Mouse (Mus musculus) liver, adult (tissue): ENCODE data around the gene Mtmr14.

Source experiments
- GATA4 ChIP-seq: IDR thresholded peaks from 2 replicates; pipeline ENCODE4 v1.6.1; 2014; ENCODE audit warnings: mild to moderate bottlenecking, low read length; ENCODE audit not compliant: insufficient replicate concordance

Mtmr14 gene

DNA sequence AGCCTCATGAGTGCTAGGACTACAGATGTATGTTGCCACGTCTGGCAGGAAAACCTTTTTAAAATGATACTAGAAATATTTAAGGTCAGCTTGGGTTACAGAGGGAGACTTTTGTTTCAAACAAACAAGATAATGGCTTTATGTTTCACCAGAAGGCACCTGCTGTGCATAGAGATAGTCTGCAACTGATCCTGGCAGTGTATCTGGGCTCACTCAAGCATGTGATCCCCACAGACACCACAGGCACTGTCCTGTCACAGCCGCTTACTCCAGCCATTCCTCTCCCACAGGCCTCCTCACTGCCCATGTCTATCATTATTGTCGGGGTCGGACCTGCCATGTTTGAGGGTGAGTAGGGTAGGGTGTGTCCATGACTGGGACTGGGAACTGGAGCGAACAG is 63.7 kb downstream of the Mtmr14 start:
- no peak for TF ChIP-seq GATA4

DNA sequence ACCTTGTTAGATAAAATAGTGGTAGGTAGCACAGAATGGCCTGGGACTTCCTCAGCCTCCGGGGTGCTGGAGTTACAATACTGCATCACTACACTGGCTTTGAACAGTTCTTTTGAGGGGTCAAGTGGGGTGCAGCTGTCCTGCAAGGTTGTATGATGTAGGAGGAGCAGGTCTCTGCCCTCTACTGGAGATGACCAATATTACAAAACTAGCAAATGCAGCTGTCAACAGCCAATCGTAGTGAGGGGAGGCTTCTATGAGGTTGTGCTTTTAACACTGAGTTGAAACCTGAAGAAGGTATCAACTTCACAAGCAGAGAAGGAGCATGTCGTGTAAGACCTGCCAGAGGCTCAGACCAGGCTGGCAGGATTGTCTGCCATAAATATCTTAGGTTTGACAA is 64.6 kb downstream of the Mtmr14 start:
- no peak for TF ChIP-seq GATA4

DNA sequence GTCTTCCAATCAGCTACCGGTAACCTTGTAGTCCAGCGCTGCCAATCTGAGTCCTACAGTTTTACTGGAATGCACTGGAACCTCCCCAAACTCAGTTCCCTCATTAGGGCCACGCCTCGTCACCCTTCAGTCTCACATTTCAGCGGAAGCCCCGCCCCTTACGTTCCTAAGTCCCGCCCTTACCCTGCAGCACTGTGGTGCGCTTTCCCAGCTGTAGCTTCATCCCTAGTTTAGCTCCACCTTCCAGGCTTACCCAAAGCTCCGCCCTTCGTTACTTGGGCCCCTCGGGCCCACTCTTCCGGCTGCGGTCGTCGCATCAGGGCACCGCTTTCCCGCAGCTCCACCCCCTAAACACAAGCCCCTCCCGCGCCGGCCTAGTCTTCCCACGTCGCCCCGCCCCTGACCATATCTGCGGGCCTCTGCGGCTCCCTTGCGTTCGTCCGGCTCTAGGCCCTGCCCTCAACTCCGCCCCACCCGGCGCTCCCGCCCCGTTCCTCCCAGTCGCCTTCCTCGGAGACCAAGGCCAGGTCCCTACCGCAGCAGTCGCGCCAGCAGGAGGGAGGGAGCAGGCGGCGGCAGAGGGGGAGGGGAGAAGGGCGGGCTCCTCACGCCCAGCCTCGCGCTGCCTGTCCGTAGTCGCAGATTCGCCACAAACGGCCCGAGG is 68.8 kb downstream of the Mtmr14 start:
- TF ChIP-seq GATA4, result peak; percentile 78; the same call in 1 of the 2 replicates

- no peak for TF ChIP-seq GATA4
Observed at GRCm38 (mm10) chr6:113306986-113307349, 69.3 kb downstream of the Mtmr14 start, which contains the start of gene Brpf1. Brpf1 (plus strand) TSS chr6:113307137.

GRCm38 (mm10) chr6:113307481-113308121 is 70.0 kb downstream of the Mtmr14 start:
- no peak for TF ChIP-seq GATA4

DNA sequence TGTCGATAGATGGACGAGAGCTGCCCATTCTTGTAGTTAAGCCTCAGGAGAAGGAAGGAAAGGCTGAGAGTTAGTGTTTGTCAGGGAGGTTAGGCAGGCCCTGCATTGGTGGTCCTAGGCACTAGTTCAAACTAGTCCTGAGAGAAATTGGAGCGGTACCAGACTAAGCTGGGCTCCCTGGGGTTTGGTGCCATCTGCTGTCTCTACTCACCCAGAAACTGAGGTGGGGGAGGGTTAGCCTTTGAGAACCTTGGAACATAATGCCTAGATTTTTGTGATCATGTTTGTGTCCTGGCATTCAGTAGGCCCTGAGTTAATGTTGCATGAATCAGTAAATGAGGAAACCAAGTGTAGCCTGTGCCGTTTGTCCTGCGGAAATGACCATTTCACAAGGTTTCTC is 70.5 kb downstream of the Mtmr14 start:
- no peak for TF ChIP-seq GATA4

- TF ChIP-seq GATA4, result no peak
Observed at GRCm38 (mm10) chr6:113315972-113316371, 78.3 kb downstream of the Mtmr14 start.

GRCm38 (mm10) chr6:113326533-113327315 is 89.1 kb downstream of the Mtmr14 start, which contains the start of gene Ogg1:
Ogg1 (plus strand) TSS chr6:113326972.
- no peak for TF ChIP-seq GATA4

- no peak for TF ChIP-seq GATA4
Observed at GRCm38 (mm10) chr6:113329396-113329795, 91.8 kb downstream of the Mtmr14 start.

GRCm38 (mm10) chr6:113330547-113330946 is 92.9 kb downstream of the Mtmr14 start:
- TF ChIP-seq GATA4, result no peak
